Mouse (Mus musculus) adrenal gland, postnatal 14 days (tissue): Measurements from ENCODE around the gene Mtmr10. TPM values are rescaled to one million over a fixed set of nuclear protein-coding genes. Genes with fewer than 3 reads are reported as not detected.

Experiments
- DNase-seq: peaks from one replicate; pipeline ENCODE4 v3.0.0; 2021; ENCODE audit warnings: mixed read lengths
- long read RNA-seq, 2 experiments: library from polyadenylated mRNA; stranded (forward); transcript quantifications; one replicate each; pipeline ENCODE4 v2.0.0; 2021
- total RNA-seq: library from RNA; stranded (reverse); gene quantifications from 2 replicates; pipeline ENCODE4 v1.2.3, GENCODE M21; 2021

Mtmr10 gene
- 22.4 and 26.7 TPM in 2 replicates for total RNA-seq
- long read RNA-seq, experiment 1, full-length matches to known transcripts, result 13 of 17 reads
- long read RNA-seq, experiment 1, partial matches to known transcripts, result 1 of 17 reads
- long read RNA-seq, experiment 1, other reads (novel, unspliced or antisense), result 3 of 17 reads
- long read RNA-seq, experiment 2, full-length matches to known transcripts, result 3 of 6 reads
- long read RNA-seq, experiment 2, partial matches to known transcripts, result 1 of 6 reads
- long read RNA-seq, experiment 2, other reads (novel, unspliced or antisense), result 2 of 6 reads

- peak; percentile 99 for DNase-seq
These were observed at the start of gene Mtmr10 for GRCm38 (mm10) chr7:64287414-64288091. TSS of gene Mtmr10 (plus strand) at chr7:64287653.

DNA sequence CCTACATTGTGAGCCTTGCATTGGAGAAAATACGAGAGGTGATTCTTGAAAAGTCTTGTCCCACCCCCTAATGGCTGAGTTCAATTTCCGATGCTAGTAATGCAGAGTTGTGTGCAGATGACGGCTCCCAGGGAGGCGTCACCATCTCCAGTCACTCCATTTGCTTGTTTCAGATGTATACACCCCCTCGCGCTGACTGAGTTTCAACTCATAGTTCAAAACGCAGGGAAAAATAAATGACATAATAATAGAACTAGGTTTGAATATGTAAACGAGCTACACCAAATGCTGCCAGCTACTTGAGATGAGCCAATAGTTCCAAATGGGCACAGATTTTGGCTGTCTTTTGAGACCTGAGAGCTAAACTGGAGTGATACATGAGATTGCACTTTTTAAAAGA lies 49.7 kb upstream of the Mtmr10 start:
- DNase-seq, result no peak

GRCm38 (mm10) chr7:64238410-64239086 lies 48.9 kb upstream of the Mtmr10 start:
- DNase-seq, result no peak

DNA sequence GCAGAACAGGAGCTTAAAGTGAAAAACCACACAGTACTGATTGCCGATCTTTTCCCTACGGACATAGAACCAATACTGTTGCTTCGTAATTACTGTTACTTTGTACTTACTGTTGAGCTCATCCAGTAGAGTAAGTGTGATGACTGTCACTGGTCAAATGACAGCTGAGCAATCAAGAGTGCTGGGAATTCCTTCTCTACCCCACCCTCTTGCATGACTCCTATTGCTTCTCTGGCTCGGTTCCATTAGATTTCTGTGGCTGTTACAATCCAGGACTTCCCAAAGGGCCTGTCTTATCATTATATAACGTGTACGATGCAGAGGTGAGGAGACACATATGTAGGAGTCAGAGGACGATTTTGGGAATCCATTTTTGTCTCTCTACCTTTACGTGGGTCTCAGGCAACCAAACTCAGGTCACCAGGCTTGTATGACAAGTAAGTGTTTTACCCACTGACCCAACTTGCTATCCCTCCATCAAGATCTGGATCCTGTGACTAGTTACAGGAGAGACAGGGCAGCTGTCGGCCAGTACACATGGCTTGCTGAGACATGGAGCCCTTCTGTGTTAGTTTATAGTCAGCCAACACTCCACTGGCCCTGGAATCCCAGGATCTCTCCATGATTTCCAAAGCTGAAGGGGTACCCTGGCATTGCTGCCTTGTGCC lies 48.2 kb upstream of the Mtmr10 start:
- no peak for DNase-seq

GRCm38 (mm10) chr7:64239806-64240315 lies 47.6 kb upstream of the Mtmr10 start:
- no peak for DNase-seq

DNA sequence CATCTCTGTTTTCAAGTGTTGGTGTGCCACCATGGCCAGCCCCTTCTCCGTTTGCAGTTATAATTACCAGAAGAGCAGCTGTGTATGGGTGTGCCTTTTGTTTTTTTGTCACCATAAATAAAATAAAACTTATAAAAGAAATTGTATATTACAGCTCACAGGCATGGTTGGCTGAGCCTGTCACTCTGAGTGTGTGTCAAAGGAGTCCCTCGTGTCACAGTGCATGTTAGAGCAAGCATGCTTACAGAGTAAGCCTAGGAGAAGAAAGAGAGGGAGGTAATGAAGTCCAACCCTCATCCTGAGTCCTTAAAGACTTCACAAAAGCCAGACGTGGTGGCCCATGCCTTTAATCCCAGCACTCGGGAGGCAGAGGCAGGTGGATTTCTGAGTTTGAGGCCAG lies 45.0 kb upstream of the Mtmr10 start:
- no peak for DNase-seq

DNA sequence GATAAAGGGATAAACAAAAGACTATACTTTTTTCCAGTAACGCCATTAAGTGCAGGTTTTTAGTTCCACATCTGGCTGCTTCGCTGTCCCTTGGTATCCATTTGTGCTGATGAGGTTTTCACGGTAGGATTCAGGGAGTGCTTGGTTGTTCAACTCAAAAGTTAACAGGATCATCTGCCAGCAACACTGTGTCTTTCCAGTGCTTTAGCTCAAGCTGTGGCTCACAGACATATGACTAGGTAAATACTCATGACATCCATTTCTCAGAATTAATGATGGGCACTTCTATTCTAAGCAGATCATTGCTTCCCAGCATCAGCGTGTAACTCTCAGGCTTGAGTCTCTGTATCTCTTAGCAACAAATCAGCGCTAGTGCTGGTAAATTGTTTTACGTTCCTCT lies 43.1 kb upstream of the Mtmr10 start:
- DNase-seq, result no peak

DNA sequence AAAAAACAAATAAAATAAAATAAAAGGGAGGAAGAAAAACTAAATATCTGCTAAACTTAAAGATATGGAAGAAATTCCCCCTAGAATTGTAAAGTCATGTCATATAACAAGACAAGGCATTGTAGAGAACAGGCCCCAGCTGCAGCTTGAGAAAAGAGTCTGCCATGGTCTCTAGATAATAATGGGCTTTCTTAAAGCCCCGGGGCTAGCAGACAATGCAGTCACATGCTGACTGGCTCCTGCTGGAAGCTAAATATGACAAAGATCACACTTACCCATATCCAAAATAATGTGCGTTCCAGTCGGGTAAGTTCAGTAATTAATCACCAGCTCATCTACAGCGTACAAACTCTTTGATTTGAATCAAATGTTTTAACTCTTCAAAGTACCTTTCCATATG lies 40.7 kb upstream of the Mtmr10 start:
- DNase-seq, result no peak

DNA sequence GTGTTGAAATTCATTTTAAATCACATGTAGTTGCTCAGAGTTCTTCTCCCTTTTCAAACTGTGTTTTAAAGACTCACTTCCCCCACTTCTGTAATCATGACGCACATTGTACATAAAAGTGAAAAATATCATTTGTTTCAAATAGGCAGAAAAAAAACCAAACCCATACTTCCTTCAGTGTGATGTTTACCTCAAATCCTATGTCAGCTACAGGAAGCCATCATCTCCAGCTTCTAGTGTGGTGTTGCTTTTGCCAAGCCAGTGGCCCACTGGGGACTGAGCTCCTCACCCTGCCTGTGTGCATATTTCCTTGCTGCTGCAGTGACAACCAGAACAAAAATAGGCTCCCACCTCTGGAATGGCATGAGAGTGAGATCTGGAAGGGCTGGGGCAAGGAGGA lies 39.1 kb upstream of the Mtmr10 start:
- no peak for DNase-seq

DNA sequence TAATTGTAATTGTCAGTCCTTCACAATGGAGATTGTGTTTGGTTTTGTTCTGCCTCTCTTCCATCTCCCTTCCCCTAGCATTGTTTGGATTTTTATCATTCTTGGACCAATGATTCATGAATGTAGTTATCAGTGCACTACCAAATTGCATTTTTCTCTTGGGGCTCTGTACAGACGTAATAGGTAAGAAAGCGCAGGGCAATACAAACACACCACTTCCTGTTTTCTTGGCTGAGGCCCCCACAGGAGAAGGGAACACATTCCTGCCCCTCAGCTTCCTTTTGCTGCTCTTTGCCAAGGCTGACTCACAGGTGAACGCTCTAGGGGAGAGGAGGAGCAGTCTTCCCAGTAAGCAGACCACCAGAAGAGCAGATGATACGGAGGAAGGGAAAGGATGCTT lies 37.7 kb upstream of the Mtmr10 start:
- no peak for DNase-seq

DNA sequence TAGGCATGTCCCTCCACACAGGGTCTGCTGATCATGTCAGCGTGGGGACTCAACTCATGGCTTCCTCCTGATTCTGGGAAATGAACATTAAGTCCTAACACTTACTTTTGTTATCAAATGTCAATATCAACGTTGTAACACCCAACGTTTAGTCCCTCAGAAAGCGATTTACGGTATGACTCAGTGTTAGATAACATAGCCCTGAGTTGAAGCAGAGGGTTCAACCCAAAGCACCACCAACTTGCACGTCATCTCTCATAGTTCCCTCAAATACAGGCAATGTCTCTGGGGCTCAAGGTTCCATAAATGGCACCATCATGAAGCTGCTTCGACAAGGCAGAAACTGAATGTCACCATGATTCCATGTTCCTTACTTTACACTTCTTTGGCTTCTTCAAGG lies 37.0 kb upstream of the Mtmr10 start:
- DNase-seq, result no peak

GRCm38 (mm10) chr7:64253736-64254135 lies 33.7 kb upstream of the Mtmr10 start:
- DNase-seq, result no peak

DNA sequence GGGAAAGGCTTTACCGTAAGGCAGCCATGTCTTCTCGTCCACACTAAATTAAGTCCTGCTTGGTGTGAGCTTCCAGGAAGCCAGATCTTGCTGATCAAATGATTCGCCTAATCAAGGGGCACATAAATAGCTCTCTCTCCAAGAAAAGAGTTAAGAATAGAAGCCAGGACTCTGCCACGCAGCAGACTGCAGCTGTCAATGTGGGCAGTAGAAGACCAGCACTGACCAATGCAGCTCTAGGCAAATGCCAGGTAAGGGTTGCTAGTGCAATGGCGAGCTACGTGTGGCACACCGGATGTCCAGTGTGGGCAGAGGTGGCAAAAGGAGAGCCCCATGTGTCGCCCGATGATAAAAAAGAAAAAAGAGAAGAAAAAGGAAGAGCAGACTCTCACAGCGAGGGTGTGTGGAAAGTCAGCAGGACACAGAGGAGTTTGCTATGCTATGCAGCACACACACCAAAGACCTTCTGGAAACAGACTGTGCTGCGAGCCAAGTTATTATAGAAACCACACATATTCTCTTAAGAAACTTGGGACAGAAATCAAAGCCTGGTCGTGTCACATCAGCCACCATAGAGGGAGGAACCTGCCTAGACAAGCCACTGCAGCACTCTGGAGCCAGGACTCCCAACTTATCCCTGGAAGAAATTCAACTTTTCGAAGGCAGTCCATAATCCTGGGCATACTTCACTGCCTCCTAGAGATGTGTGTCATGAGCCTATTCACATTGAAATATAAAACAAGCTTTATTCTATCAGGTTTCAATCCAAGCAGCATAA lies 21.8 kb upstream of the Mtmr10 start:
- no peak for DNase-seq

GRCm38 (mm10) chr7:64266587-64266986 lies 20.9 kb upstream of the Mtmr10 start:
- no peak for DNase-seq

DNA sequence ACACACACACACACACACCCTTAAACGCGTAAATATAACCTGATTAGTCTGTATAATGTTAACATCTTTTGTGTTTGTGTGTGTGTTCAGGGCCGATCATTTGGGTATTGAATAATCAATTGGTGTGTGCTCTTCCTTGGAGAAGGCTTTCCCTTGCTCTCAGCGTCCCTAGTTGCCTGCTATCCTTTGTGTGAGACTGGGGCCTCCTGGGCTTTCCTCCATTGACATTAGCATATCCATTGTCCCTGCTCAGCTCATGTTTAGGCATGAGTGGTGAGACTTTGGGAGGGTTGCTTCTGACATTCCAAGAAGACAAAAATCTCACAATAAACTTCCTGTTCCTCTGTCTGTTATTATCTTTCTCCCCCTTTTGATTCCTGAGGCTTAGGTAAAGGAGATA lies 15.5 kb upstream of the Mtmr10 start:
- no peak for DNase-seq

DNA sequence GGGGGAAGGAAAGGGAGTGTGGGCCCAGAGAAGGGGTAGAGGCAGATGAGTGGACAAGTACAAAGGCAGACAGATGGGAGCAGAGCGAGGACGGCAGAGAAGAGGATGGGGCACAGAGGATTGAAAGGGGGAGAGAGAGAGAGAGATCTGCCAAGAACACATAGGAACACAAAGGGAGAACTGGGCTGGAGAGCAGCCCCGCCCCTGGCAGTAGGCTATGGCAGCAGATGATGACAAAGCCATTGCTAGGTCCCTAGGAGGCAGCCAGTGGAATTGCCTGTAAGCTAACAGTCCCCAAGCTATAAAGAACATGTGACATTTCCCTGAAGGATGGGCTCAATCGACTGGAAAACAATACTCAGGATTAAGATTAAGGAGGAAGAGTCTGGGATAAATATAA lies 11.9 kb upstream of the Mtmr10 start:
- no peak for DNase-seq

GRCm38 (mm10) chr7:64276921-64277320 lies 10.5 kb upstream of the Mtmr10 start:
- peak; percentile 55 for DNase-seq

DNA sequence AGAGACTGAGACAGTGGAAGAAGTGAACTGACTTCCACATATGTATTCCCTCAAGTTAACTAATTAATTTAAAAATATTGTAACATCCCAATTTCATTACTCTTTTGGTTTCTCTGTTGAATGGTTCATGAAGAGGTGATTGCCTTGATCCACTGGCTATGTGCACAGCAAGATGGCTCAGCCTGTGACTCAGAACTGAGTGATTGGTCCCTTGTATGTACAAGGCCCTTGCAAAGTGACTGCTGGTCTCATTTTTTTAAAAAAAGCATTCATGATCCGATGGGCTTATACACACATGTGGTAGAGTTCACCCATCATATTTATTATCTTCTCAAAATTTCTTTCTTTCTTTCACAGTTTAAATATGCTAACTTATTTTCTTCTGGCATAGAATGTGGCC lies 8.9 kb upstream of the Mtmr10 start:
- DNase-seq, result no peak

DNA sequence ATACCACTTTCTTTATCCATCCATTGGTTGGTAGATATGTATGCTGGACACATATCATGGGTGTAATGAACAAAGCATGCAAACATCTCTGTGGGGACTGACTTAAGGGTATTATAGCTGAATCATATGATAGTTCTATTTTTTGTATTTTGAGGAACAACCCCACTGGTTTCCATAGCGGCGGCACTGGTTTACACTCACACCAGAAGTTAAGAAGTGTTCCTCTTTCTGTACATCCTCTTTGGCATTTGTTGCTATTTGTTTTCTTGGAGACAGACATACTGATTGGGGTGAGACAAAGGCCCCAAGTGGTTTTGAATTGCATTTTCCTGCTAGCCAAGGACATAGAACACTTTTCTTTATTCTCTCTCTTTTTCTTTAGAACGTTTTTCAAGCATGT lies 7.9 kb upstream of the Mtmr10 start:
- DNase-seq, result no peak

GRCm38 (mm10) chr7:64286566-64286965 lies 887 bp upstream of the Mtmr10 start:
- DNase-seq, result no peak

- DNase-seq, result no peak
These were observed 2.0 kb downstream of the Mtmr10 start for GRCm38 (mm10) chr7:64289416-64289815.

DNA sequence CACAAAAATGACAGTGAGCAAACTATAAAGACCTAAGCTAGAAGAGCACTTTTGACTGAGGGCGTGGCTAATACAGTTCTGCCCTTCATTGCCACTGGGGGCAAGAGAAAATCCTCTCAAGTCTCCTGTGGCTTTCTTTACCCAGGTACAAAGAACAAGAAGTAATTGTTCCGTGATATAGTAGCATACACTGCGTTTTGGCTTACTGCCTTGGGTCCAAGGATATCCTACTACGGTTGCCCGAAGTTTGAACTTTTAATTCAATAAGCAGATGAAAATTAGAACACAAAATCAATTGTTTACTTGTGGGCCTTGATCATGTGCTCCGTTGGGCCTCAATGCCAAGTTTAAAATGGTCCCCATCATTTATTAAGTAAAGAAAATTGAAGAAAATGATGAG lies 3.0 kb downstream of the Mtmr10 start:
- no peak for DNase-seq
